Mouse (Mus musculus) neutrophil, adult 59 days (primary cell): ENCODE results near the gene Gm18596. TPM values are rescaled to one million over a fixed set of nuclear protein-coding genes. Genes with fewer than 3 reads are reported as not detected.

Experiments used
- total RNA-seq, 2 experiments: library from RNA; stranded (reverse); gene quantifications; 1 replicate in 1 of 2; 2 replicates in 1 of 2; pipeline ENCODE4 v1.2.4; 2023

The Gm18596 gene
- total RNA-seq, result not detected

GRCm38 (mm10) chr10:77741924-77742688 is at the start of gene Gm18596:
Gm18596 (minus strand) TSS chr10:77742638.

DNA sequence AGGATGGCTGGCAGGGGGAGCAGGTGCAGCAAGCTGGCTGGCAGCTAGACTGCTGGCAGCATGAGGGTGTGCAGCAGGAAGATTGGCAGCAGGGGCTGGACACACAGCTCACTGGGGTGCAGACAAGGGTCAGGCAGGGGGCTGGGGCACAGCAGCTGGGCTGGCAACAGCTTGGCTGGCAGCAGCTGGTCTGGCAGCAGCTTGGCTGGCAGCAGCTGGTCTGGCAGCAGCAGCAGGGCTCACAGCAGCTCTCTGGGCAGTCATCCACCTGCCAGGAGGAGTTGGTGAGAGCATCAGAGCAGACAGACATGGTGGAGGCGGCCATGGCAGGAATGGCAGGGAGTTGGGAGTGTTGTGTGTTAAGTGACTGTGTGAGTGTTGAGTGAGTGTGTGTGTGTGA is 45.4 kb upstream of the Gm18596 start, which contains the start of gene Gm7137:
Gene Gm7137, minus strand, starts transcription at position 325 of the 400 bp plus-strand sequence.

GRCm38 (mm10) chr10:77782442-77782841 is 40.0 kb upstream of the Gm18596 start, which contains the start of gene Gm3250:
Gm3250 (minus strand) TSS chr10:77782542.

GRCm38 (mm10) chr10:77776844-77777243 is 34.4 kb upstream of the Gm18596 start, which contains the start of gene Gm7138:
Gm7138 (minus strand) TSS chr10:77776944.

DNA sequence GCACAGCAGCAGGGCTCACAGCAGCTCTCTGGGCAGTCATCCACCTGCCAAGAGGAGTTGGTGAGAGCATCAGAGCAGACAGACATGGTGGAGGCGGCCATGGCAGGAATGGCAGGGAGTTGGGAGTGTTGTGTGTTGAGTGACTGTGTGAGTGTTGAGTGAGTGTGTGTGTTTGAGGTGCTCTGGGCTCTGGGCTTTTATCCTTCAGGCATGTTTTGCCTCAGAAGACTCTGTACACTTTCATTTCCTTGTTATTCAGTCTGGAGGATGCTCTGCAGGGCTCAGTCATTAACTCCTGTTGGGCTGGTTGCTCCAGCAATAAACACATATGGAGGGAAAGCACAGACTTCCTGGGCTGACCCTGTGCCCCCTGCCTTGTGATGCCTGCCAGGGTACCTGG is 28.8 kb upstream of the Gm18596 start, which contains the start of gene Gm3238:
Gene Gm3238, minus strand, starts transcription at position 101 of the 400 bp plus-strand sequence.

GRCm38 (mm10) chr10:77759582-77759981 is 17.1 kb upstream of the Gm18596 start, which contains the start of gene Gm3233:
Gm3233 (minus strand) TSS chr10:77759682.

GRCm38 (mm10) chr10:77751254-77751653 is 8.8 kb upstream of the Gm18596 start, which contains the start of gene Gm9736:
Gm9736 (minus strand) TSS chr10:77751354.

DNA sequence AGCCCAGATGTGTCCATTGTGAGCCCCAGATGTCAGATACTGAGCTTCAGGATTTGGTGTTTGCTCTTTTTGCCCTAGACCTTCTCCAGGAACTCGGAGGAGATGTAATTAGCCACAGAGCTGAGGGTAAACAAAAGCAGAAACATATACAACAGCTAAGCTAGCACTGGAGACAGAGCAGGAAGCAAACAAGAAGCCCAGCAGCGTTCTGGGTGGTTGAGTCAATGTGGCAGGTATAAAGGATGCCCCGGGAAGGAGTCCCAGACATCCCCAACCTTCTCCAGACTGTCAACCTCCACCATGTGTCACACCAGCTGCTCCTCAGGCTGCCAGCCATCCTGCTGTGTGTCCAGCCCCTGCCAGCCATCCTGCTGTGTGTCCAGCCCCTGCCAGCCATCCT is 16.3 kb downstream of the Gm18596 start, which contains the start of gene Gm10100:
Gene Gm10100, plus strand, starts transcription at position 301 of the 400 bp plus-strand sequence.

GRCm38 (mm10) chr10:77720299-77720698 is 22.1 kb downstream of the Gm18596 start, which contains the start of gene Krtap12-1:
Krtap12-1 (plus strand) TSS chr10:77720599.

GRCm38 (mm10) chr10:77715507-77715906 is 26.9 kb downstream of the Gm18596 start, which contains the start of gene Gm10142:
Gm10142 (plus strand) TSS chr10:77715807.

DNA sequence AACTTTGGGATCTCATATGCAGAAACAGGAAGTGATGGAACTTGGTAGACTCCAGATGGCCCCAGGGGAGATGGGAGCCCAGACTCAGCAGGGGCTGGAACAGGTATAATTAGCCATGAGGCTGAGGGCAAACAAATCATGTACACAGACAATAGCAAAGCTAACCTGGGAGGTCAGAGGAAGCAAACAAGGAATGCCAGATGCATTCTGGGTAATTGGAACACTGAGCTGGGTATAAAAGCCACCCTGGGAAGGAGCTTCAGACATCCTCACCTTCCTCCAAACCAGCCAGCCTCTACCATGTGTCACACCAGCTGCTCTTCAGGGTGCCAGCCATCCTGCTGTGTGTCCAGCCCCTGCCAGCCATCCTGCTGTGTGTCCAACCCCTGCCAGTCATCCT is 31.3 kb downstream of the Gm18596 start, which contains the start of gene Gm10024:
Gene Gm10024, plus strand, starts transcription at position 301 of the 400 bp plus-strand sequence.

DNA sequence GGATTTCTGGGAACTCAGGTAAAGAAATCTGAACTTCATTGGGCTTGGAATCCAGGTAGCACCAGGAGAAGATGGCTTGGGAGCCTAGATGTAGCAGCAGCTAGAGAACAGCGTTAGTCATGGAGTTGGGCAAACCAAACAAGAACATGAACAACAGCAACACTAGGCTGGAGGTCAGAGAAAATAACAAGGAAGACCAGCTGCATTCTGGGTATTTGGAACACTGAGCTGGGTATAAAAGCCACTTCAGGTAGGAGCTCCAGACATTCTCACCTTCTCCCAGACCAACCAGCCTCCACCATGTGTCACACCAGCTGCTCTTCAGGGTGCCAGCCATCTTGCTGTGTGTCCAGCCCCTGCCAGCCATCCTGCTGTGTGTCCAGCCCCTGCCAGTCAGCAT is 36.1 kb downstream of the Gm18596 start, which contains the start of gene Gm10272:
Gene Gm10272, plus strand, starts transcription at position 301 of the 400 bp plus-strand sequence.

GRCm38 (mm10) chr10:77697133-77697532 is 45.3 kb downstream of the Gm18596 start, which contains the start of gene Gm9508:
Gm9508 (minus strand) TSS chr10:77697233.

Other genes starting within 250 kb of the Gm18596 start
- gene Fam207a, start 226.9 kb downstream of the Gm18596 start, total RNA-seq, result 10 to 100 TPM; 14.1 to 14.8 TPM
- gene Itgb2, start 212.4 kb downstream of the Gm18596 start, total RNA-seq, result 100 to 1,000 TPM; 864 to 906 TPM
- gene Pttg1ip, start 160.9 kb downstream of the Gm18596 start, total RNA-seq, result 10 to 100 TPM; 84.8 to 91.5 TPM
- 10 to 100 TPM; 53.3 to 62.0 TPM for gene Sumo3, start 136.5 kb downstream of the Gm18596 start, total RNA-seq
- not detected for gene Gm49325, start 136.4 kb downstream of the Gm18596 start, total RNA-seq
- 10 to 100 TPM; 31.4 to 37.3 TPM for gene Ube2g2, start 120.4 kb downstream of the Gm18596 start, total RNA-seq
- not detected for gene Tspear, start 56.1 kb downstream of the Gm18596 start, total RNA-seq
- gene Gm19402, start 51.9 kb downstream of the Gm18596 start, total RNA-seq, result not detected
- gene Gm9508, start 45.4 kb downstream of the Gm18596 start, total RNA-seq, result not detected
- not detected for gene Gm10272, start 36.0 kb downstream of the Gm18596 start, total RNA-seq
- not detected for gene Gm10024, start 31.2 kb downstream of the Gm18596 start, total RNA-seq
- gene Gm10142, start 26.8 kb downstream of the Gm18596 start, total RNA-seq, result not detected
- not detected for gene Krtap12-1, start 22.0 kb downstream of the Gm18596 start, total RNA-seq
- not detected for gene Gm10100, start 16.2 kb downstream of the Gm18596 start, total RNA-seq
- gene Gm9736, start 8.7 kb upstream of the Gm18596 start, total RNA-seq, result not detected
- not detected for gene Gm3233, start 17.0 kb upstream of the Gm18596 start, total RNA-seq
- not detected for gene Gm3238, start 28.7 kb upstream of the Gm18596 start, total RNA-seq
- gene Gm7138, start 34.3 kb upstream of the Gm18596 start, total RNA-seq, result not detected
- not detected for gene Gm3250, start 39.9 kb upstream of the Gm18596 start, total RNA-seq
- gene Gm7137, start 45.6 kb upstream of the Gm18596 start, total RNA-seq, result not detected
- not detected for gene Gm9639, start 52.4 kb upstream of the Gm18596 start, total RNA-seq
- not detected for gene Gm19668, start 56.5 kb upstream of the Gm18596 start, total RNA-seq
- not detected for gene Gm9507, start 69.2 kb upstream of the Gm18596 start, total RNA-seq
- gene Gm2696, start 72.0 kb upstream of the Gm18596 start, total RNA-seq, result not detected
- gene Krtap10-4, start 84.5 kb upstream of the Gm18596 start, total RNA-seq, result not detected
- not detected for gene Krtap10-10, start 93.3 kb upstream of the Gm18596 start, total RNA-seq
- gene Gm36176, start 104.2 kb upstream of the Gm18596 start, total RNA-seq, result not detected
- gene Gm10318, start 110.2 kb upstream of the Gm18596 start, total RNA-seq, result not detected
- not detected for gene Gm3285, start 119.3 kb upstream of the Gm18596 start, total RNA-seq
- under 1 TPM; 0.11 to 0.31 TPM for gene Lrrc3, start 159.9 kb upstream of the Gm18596 start, total RNA-seq
- 100 to 1,000 TPM; 278 to 284 TPM for gene Trpm2, start 227.9 kb upstream of the Gm18596 start, total RNA-seq
- gene 1810043G02Rik, start 235.9 kb upstream of the Gm18596 start, total RNA-seq, result 1 to 10 TPM; 9.5 to 9.7 TPM